Mouse (Mus musculus) large intestine, adult 2 months (tissue): ENCODE measurements at regions not wholly inside any gene's neighbourhood (a gene's known extent, or its start where the extent isn't known, plus 50 kb on each side); places are given as distances from the start of the nearest gene placed in this dataset.

ENCODE experiments used
- DNase-seq: peaks from one replicate; pipeline ENCODE4 v3.0.0-alpha.2; 2012; ENCODE audit warnings: low read depth, low spot score
- WGBS: fragments of 180-500 bp; shearing (Covaris S2); methylation state at CpG from one replicate; pipeline ENCODE4 v1.1.7; 2018; 5-methylcytosine and 5-hydroxymethylcytosine counted together

GRCm38 (mm10) chr11:112880736-112881135, 98.7 kb downstream of the Sox9 start:
- no peak for DNase-seq
- WGBS, result 87% methylated on average over 3 of the region's 3 CpGs

GRCm38 (mm10) chr11:112885336-112885940, 103.4 kb downstream of the Sox9 start:
- DNase-seq, result no peak
- 46% methylated on average over 9 of the region's 9 CpGs for WGBS

DNA sequence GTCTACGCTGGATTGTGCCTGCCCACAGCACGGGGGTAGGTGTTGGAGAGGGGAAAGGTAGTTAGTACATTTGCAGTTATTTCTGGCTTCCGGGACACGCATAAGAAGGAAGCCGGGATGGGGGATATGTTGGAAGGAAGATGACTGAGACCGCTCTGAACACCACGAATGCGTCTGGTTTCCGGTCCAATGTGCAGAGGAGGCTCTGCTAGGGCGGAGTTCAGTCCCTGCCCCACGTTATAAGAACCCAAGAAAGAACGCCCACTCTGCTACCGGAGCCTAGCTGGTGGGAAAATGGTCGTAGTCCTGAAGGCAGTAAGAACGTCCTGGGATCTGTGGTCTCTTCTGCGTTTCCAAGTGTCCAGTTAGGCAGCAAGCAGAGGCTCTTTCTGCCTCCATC, 104.1 kb downstream of the Sox9 start:
- 77% methylated on average over 16 of the region's 16 CpGs for WGBS
- DNase-seq, result no peak

GRCm38 (mm10) chr11:112889760-112890159, 107.7 kb downstream of the Sox9 start:
- WGBS, result 91% methylated on average over 6 of the region's 6 CpGs

GRCm38 (mm10) chr11:112897597-112897996, 115.6 kb downstream of the Sox9 start:
- no peak for DNase-seq
- WGBS, result 74% methylated on average over 2 of the region's 2 CpGs

More at GRCm38 (mm10) chr11:112889760-112890159, 107.7 kb downstream of the Sox9 start:
- no peak for DNase-seq

DNA sequence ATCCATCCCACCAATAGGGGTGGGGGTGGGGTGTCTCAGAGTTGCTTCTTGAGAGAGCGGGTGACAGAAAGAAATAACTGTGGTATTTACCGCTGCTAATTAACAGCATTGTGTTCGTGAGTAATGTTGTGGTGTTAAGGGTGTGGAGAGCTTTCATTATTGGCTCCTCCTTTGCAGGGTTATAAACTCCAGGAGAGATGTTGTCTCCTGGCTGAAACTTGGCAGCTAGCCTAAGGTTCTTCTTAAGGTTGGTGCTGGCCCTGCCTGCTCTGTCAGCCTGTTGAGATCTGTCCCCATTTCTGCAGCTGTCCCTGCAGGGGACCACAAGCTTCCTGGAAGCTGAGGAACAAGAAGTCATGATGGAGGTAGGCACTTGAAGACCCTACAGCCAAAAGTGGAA, 120.6 kb downstream of the Sox9 start:
- 24% methylated on average over 3 of the region's 3 CpGs for WGBS
- peak; percentile 76 for DNase-seq

DNA sequence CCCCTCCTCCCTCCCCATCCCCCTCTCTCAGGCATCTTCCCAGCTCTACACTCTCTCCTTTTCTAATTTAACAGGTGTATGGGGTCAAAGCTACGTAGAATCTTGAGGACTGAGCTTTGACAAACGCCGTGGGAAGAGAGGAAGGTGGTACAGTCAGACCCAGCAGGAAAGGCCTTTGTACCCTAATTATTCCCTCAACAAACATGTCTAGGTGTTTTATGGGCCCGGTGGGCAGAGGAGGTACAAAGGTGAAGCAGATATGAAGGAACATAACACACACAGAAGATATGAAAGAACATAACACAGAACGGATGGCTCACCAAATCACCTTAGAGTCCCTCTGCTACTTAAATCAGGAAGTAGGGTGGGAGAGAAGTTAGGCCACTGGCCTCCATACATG, 128.3 kb downstream of the Sox9 start:
- 34% methylated on average over 5 of the region's 5 CpGs for WGBS
- peak; percentile 81 for DNase-seq

DNA sequence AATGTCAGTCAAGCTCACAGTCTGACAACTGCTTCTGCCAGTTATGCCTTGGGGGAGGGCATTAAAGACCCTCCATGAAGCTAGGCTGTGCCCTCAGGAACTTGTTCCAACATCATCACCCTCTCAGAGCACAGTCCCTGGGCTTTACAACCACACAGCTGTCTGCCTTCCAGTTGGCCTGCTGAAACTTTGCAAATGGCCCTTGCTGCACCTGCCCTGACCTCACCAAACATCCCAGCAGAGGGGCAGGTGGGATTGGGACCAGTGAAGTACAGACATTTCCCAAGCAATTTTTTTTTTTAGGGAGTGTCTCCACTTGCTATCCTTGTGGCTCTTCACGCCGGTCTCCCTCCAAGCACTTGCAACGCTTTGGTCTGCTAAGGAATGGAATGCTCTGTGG, 130.9 kb downstream of the Sox9 start:
- WGBS, result 30% methylated on average over 3 of the region's 3 CpGs
- no peak for DNase-seq

DNA sequence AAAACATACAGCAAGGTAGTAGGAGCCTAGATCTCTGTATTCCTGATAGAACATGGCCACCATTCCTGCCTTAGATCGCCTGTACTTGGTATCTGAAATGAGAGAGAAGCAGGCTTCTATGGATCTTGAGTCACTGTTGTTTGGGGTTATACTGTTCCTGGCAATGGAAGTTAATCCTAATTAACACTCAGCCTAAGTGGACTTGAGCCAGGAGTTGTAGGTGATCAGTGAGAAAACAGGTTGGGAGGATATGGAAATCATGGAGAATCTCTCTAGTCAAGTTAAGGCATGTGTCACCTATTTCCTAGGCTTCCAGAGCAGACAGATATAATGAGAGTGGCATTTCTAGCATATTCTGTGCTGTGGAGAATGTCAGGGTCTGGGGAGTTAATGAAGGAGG, 134.9 kb downstream of the Sox9 start:
- WGBS, result 95% methylated on average over 1 of the region's 1 CpGs

DNA sequence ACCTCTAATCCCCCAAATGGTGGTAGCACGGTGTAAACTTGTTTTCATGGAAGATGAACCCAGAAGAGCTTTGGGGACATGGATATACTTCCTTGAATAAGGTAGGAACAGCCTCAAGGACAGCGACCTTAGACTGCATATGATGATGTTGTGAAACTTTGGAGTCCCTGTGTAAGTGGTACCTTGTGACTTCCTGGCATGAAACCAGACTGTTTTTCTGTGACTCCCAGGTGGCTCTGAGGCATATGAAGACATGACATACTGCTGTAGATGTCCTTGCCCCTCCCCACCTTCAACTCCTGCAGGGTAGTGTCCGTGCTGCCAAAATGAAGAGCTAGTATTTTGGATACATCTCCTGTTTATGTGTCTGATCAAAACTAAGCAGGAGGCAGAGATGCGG, 138.1 kb downstream of the Sox9 start:
- WGBS, result 86% methylated on average over 4 of the region's 4 CpGs
- DNase-seq, result no peak

More for the DNA sequence above, 134.9 kb downstream of the Sox9 start:
- DNase-seq, result no peak

- WGBS, result 48% methylated on average over 1 of the region's 1 CpGs
- DNase-seq, result no peak
Observed at GRCm38 (mm10) chr11:112924577-112924976, 142.6 kb downstream of the Sox9 start.

DNA sequence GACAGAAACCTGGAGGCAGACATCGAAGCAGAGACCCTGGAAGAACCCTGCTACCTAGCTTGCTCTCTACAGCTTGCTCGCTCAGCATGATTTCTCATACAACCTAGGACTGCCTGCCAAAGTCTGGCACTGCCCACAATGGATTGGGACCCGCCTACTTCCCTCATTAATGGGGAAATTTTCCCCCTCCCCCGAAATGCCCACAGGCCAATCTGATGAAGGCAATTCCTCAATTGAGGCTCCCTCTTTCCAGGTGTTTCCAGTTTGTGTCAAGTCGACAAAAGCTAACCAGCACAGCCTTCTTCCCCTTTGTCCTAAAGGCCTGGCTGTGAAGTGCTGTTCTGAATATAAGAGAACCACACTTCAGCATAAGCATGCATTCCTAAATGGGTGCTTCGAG, 143.1 kb downstream of the Sox9 start:
- WGBS, result 84% methylated on average over 6 of the region's 6 CpGs
- DNase-seq, result no peak

GRCm38 (mm10) chr11:112926330-112927025, 144.5 kb downstream of the Sox9 start:
- DNase-seq, result no peak
- 71% methylated on average over 19 of the region's 19 CpGs for WGBS

GRCm38 (mm10) chr11:112930186-112930808, 148.3 kb downstream of the Sox9 start:
- 58% methylated on average over 10 of the region's 10 CpGs for WGBS
- no peak for DNase-seq

- 75% methylated on average over 10 of the region's 10 CpGs for WGBS
- DNase-seq, result no peak
Observed at GRCm38 (mm10) chr11:112938035-112938434, 156.0 kb downstream of the Sox9 start.

GRCm38 (mm10) chr11:112951421-112951820, 169.4 kb downstream of the Sox9 start:
- no peak for DNase-seq
- 73% methylated on average over 4 of the region's 4 CpGs for WGBS

DNA sequence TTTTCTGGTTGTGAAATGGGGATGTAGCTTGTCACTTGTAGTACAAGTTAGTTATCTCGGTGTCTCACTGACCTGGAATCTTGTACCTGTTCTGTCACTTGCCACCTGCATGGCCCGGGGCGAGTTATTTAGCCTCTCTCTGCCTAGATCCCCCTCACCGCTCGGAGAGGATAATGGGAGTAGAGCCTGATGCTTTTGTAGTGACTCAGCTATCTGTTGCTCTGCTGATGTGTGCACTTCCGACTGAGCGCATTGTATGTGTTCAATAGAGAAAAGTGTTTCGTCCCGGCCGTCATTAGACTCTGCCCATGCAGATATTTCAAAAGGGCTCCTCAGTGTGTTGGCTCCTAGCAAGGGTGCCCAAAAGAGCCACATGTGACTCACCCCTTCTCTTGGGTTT, 170.3 kb downstream of the Sox9 start:
- 93% methylated on average over 10 of the region's 10 CpGs for WGBS
- DNase-seq, result no peak

DNA sequence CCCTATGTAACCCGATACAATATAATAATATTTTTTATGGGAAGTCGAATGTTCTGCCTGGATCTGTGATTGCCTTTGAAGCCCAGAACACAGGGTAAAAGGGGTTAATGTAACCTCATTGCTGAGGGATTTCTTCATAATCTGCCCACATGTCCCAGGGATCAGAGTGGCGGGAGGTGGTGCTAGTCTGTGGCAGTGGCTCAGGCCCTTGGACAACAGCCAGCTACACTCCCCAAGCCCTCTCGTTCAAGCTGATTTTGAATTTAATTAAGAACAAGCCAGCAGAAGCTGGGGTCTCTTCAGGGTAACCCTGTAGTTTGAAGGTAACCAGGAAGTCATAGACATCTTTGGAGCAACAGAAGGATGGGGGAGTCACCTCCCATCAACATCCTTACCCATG, 171.5 kb downstream of the Sox9 start:
- no peak for DNase-seq
- WGBS, result 66% methylated on average over 4 of the region's 4 CpGs

- no peak for DNase-seq
- 78% methylated on average over 5 of the region's 5 CpGs for WGBS
Observed at GRCm38 (mm10) chr11:112956748-112957440, 174.9 kb downstream of the Sox9 start.

GRCm38 (mm10) chr11:112959609-112960008, 177.6 kb downstream of the Sox9 start:
- WGBS, result 77% methylated on average over 5 of the region's 5 CpGs
- DNase-seq, result no peak
